Mouse (Mus musculus): ENCODE results near the gene Sema3b.
"Not testable (repeated sequence)": the region's sequence is repeated elsewhere in the genome, so short reads cannot be mapped to it uniquely, and the experiment has no call there.

The Sema3b gene

DNA sequence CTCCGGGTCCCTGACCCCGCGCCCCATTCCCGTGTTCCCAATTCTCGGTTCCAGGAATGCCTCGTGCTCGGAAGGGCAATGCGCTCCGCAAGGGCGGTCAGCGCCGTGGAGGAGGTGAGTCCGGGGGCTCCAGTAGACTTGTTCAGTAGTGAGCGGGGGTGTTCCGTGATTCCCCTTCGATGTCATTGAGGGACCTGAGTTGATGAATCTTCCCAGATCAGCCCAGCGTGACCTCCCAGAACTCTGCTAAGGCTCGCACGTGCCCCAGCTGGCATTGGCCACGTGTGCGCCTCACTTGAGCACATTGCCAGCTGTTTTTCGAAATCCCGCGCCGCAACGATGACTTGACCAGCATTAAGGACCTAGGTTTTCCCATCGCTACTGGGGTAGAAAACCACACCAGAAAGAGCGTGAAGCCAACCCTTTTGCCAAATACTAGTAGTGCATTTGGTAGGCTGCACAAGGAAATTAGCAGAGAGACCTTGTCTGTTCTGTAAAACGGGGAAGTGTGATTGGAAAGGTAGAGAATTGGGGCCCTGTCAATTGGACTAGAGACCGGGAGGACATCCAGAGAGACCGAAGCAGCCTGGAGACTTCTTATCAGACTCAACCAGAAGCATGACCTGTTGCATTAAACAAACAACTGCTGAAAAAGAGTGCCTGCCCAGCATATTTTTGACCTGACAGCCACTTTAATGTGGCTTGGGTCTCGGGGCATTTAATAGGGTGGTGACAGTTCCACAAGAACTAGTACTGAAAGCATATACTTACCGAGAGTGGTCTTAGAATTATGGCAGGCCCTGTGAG is 21.0 kb downstream of the Sema3b start:
- no peak for DNase-seq

- peak; percentile 93 to 96 for DNase-seq
Measured at GRCm38 (mm10) chr9:107586974-107587832, 21.8 kb downstream of the Sema3b start, which contains the start of gene Ifrd2. Gene Ifrd2 (plus strand): TSS chr9:107587642.

DNA sequence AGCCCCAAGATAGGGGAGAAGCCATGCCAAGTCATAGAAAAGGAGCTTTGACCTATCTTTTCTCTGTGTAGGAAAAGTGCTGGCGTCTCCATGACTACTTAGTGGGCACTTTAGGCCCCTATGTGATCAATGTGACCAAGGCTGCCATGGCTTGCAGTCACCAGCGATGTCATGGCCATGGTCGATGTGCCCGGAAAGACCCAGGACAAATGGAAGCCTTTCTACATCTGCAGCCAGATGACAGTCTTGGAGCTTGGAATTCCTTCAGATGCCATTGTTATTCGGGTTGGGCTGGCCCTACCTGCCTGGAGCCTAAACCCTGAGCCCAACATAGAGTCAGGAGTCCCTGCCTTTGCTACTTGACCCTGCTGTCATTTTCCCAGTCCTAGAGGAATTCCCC is 22.5 kb downstream of the Sema3b start:
- DNase-seq, result no peak

GRCm38 (mm10) chr9:107583174-107583573 is 25.9 kb downstream of the Sema3b start:
- no peak for DNase-seq

DNA sequence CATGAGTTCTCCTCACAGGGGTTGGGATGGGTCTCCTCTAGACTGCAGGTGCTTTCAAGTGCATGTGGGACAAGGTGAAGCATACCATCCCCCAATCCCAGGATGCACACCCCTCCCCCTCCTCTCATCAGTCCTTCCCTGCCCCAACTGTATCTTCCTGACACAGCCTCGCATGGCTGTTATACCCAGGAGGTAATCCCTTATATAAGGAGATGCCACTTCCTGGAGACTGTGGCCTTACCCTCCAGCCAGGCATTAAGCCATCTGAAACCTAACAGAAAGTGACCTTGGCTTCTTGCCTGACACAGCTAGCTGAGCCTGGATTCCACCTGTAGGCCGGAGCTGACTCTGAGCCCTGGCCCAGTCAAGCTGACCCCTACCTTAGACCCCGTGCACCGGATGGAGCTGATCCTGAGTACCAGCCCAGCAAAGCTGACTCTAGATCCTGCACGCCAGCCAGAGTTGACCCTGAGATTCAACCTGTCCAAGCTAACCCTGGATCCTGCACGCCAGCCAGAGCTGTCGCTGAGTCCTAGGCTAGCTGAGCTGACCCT is 26.4 kb downstream of the Sema3b start:
- DNase-seq, result no peak

DNA sequence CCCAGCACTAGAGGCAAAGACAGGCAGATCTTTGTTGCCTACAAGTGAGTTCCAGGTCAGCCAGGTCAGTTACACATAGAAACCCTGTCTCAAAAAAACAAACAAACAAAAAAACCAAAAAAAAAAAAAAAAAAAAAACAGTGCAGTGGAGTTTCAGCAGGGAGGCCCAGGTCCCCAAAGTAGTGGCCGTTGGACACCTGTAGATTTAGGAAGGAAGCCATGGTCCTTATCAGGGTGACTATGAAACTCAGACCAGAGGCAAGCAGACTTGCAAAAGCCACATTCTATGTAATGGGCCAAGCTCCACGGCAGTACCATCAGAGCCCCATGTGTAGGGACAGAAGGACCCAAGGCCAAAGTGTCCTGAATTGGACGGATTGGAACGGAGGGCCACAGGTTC is 27.4 kb downstream of the Sema3b start:
- no peak for DNase-seq

DNA sequence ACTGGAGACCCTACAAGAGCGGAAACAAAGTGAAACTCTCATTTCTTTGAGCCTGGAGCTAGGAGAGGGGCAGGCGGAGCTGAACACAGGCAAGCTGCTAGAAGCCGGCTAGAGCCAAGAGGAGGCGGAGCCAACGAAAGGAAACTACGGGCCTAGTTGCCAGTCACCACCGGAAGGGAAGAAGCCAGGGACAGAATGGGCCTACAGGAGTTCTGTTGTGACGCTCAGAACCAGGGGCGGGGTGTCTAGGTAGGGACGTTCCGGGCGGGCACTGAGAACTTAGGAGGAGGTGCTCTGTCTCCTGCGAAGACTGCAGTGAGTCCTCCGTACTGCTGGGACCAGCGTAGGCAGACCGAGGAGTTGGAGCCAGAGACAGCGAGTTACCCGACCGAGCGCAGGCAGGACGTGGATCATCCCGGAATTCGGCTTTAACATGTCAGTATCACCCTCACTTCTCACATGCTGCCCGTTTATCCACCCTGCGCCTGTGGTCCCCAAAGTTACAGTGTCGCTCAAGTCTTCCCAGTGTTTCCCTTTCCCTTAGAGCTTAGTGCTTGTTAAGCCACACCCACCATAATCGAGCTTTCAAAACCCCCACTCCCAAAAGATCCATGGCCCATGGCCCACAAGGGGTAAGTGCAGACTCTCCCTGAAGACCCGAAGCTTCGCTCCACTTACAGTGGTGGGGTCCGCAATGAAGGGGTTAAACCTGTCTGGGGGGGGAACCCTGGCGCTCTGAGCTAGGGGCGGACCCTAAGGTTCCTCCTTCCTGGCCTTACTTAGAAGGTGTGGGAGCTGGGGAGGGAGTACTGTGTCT is 28.3 kb downstream of the Sema3b start, which contains the start of gene Hyal3:
Gene Hyal3, plus strand, starts transcription at position 318 of the 817 bp plus-strand sequence.
- peak; percentile 86 to 90 for DNase-seq

- DNase-seq, result peak; percentile 59 to 67
Measured at GRCm38 (mm10) chr9:107579023-107579900, 29.8 kb downstream of the Sema3b start.

GRCm38 (mm10) chr9:107578587-107578986 is 30.4 kb downstream of the Sema3b start, which contains the start of gene Naa80:
Gene Naa80 (plus strand): TSS chr9:107578887.
- DNase-seq, result no peak

DNA sequence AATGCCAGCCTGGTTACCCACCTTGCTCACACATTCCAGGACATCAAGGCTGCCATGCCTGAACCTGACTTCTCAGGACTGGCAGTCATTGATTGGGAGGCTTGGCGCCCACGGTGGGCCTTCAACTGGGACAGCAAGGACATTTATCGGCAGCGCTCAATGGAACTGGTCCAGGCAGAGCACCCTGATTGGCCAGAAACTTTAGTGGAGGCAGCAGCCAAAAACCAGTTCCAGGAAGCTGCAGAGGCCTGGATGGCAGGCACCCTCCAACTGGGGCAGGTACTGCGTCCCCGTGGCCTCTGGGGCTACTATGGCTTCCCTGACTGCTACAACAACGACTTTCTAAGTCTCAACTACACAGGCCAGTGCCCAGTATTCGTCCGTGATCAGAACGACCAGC is 31.2 kb downstream of the Sema3b start:
- no peak for DNase-seq

DNA sequence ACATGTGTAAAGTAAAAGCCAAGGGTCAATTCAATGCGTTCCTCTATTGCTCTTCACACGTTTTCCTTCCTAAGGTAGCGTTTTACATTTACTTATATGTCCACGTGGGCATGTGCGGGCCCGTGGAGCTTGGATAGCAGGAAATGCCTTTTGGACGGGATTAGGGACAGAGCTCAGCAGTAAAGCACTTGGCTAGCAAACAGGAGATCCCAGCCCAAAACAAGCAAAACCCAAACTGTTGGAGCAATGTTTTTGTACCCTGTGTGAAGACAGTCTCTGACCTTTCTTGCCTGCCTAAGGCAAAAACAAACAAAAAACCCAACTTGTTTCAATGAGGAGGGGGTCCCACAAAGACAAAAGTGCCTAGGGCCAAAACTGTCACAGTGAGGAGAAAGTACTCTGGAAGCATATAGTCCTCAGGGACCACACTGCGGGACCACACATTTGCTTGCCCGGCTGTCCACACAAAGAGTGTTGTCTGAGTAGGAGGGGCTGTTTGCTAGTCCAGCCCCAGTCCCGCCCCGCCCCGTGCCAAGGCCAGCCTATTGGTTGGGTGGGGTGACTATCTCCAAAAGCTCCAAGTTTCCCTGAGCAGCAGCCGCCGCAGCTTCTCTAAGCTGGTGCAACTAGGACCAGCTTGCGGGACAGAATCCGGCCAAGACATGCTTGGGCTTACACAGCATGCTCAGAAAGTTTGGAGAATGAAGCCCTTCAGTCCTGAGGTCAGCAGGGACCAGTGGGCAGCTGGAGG is 32.5 kb downstream of the Sema3b start, which contains the start of gene Hyal1:
Gene Hyal1, plus strand, starts transcription at position 571 of the 751 bp plus-strand sequence.
- peak; percentile 44 to 75 for DNase-seq

DNA sequence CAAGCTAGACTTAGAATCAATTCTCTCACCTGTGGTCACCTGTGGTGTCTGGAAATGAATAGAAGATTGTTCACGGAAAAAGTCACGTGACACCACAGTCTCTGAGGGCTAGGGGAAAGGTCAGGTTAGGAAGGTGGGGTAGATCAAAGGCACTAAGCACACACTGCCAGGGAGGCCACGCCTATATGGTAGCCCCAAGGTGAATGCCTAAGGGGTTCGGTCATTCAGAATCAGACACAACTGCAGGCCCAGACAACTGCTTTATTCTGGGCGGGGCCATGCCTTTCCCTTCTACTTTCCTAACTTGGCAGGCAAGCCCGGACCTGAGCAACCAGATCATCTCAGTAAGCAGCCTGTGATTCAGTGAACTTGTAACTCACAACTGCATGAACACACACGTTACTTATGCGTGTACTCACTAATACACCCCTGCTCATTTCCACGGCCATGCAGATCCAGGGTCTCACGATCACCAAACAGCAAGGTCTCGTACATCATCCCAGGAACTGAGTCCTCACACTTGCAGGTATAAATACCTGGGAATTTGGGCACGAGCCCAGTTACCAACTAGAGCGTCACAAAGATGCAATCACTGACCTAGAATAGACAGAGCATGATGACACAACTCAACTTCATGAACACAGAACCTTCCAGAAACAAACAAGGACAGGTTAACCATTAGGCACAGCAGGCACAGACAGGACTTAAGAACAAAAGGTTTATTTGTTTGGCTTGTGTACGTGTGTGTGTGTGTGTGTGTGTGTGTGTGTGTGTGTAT is 33.3 kb downstream of the Sema3b start:
- DNase-seq, result peak in 1 of 2 experiments; percentile 68

GRCm38 (mm10) chr9:107573774-107574173 is 35.3 kb downstream of the Sema3b start:
- not testable (repeated sequence) for DNase-seq

DNA sequence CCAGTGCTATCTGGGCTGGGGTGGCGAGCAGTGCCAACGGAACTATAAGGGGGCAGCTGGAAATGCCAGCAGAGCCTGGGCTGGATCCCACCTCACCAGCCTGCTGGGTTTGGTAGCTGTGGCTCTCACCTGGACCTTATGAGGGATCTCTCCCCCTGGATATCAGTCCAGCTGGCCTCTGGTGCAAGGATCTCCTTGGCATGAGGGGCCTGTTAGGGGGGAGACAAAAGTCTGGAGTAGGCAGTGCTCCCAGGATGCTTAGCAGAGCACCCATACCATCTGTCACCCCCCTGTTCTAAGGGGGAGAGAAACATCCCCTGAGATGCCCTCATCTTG is 36.7 kb downstream of the Sema3b start:
- no peak for DNase-seq

- DNase-seq, result no peak
Measured at GRCm38 (mm10) chr9:107571534-107572326, 37.3 kb downstream of the Sema3b start.

- no peak for DNase-seq
Measured at GRCm38 (mm10) chr9:107570845-107571244, 38.2 kb downstream of the Sema3b start.

DNA sequence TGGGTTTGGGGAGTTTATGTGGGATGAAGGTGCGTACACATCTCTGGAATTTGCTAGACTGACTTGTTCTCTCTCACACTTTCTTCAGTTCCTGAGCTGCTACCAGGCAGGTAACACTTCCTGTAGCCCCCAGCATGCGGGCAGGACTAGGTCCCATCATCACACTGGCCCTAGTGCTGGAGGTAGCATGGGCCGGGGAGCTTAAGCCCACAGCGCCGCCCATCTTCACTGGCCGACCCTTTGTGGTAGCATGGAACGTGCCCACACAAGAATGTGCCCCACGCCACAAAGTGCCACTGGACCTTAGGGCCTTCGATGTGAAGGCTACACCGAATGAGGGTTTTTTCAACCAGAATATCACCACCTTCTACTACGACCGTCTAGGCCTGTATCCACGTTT is 39.0 kb downstream of the Sema3b start:
- DNase-seq, result no peak

DNA sequence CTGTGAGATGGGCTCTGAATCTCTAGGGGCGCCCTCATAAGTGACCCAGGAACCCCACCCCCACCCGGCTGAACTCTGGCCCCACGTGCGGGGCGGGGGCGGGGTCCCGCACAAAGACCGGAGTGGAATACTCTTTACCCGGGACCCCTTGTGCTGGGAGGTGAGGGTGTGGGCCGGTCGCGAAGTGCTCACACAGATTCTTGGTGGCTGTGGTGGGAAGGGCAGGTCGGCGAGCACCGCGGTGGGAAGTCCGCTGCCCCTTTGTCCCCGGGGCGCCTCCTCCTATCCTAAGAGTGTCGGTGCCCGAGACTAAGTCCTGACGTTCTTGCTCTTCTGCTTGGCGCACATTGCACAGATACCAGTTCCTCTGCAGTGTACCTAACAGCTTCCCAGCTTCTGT is 39.8 kb downstream of the Sema3b start:
- no peak for DNase-seq

Data from cerebellum, postnatal 25 days (tissue).